In genomic region chr11:33512854-33513375, GRCm38 (mm10) we compare ENCODE assay signal across 8 mouse cellular contexts. TPM values are rescaled to one million over a fixed set of nuclear protein-coding genes. Genes with fewer than 3 reads are reported as not detected.
A peak's percentile ranks its signal among the peaks of the same experiment; 100 is the strongest.
DNase-seq lines count a peak whose midpoint lies in the region; ATAC-seq and TF ChIP-seq lines count a peak whose summit lies in the region.

No protein-coding gene starts in this region.

- TF ChIP-seq POLR2A in limb, embryonic 14.5 days (IDR thresholded peaks at IDR 0.05; ENCODE audit: borderline replicate concordance, extremely low read depth, insufficient read depth, insufficient read length), result no peak

- ATAC-seq in heart, embryonic 12.5 days (ENCODE audit: insufficient number of reproducible peaks, low FRiP score), result peak; percentile 88
- ATAC-seq in kidney, embryonic 15.5 days (replicated peaks; ENCODE audit: low FRiP score), result peak; percentile 94
- peak; percentile 87 for ATAC-seq in limb, embryonic 14.5 days (ENCODE audit: low FRiP score, low read depth)
- peak; percentile 93 for ATAC-seq in midbrain, embryonic 15.5 days (replicated peaks)
- peak; percentile 85 for ATAC-seq in stomach, embryonic 16.5 days (ENCODE audit: insufficient read depth, low FRiP score)

- H3K27ac ChIP-seq in heart, embryonic 12.5 days (ENCODE audit: poor library complexity, severe bottlenecking), result peak overlapping the region; percentile 79
- H3K27ac ChIP-seq in kidney, embryonic 15.5 days, result peak overlapping the region; percentile 87
- H3K27ac ChIP-seq in limb, embryonic 14.5 days (replicated peaks; ENCODE audit: low read depth, low read length), result peak overlapping the region; percentile 73
- H3K27ac ChIP-seq in midbrain, embryonic 15.5 days, result peak overlapping the region; percentile 91
- H3K27ac ChIP-seq in stomach, embryonic 16.5 days (ENCODE audit: low read length), result peak overlapping the region; percentile 60

- H3K4me1 ChIP-seq in heart, embryonic 12.5 days (replicated peaks), result 0 out of 2 replicates have a peak, but pooled peaks cover 2% of the 10 kb centered on the region
- H3K4me1 ChIP-seq in kidney, embryonic 15.5 days, result peaks cover 6% of the 10 kb centered on the region
- 0 out of 2 replicates have a peak, but pooled peaks cover 3% of the 10 kb centered on the region for H3K4me1 ChIP-seq in limb, embryonic 14.5 days (ENCODE audit: control insufficient read depth, insufficient read depth, low read length)
- H3K4me1 ChIP-seq in midbrain, embryonic 15.5 days, result peaks cover 11% of the 10 kb centered on the region; the same call in 1 of the 2 replicates
- H3K4me1 ChIP-seq in stomach, embryonic 16.5 days (ENCODE audit: control insufficient read depth, insufficient read depth, low read length), result 0 out of 2 replicates have a peak, but pooled peaks cover 4% of the 10 kb centered on the region

- peak overlapping the region; percentile 75 for H3K4me2 ChIP-seq in heart, embryonic 12.5 days
- peak overlapping the region; percentile 84 for H3K4me2 ChIP-seq in kidney, embryonic 15.5 days
- peak overlapping the region; percentile 69 for H3K4me2 ChIP-seq in limb, embryonic 14.5 days (replicated peaks; ENCODE audit: low read depth, low read length, severe bottlenecking)
- H3K4me2 ChIP-seq in midbrain, embryonic 15.5 days, result peak overlapping the region; percentile 70
- H3K4me2 ChIP-seq in stomach, embryonic 16.5 days (ENCODE audit: low read depth, low read length), result peak overlapping the region; percentile 89

- DNase-seq in ES-CJ7 (ENCODE audit: low read depth, low spot score), result peak; percentile 98
- peak; percentile 78 for DNase-seq in c-Kit-positive CD71-positive TER-119-negative erythroid progenitor cells, embryonic 14.5 days (ENCODE audit: low read depth)
- peak; percentile 61 for DNase-seq in fibroblast of lung, adult 2 months (ENCODE audit: low read depth)
- DNase-seq in limb, embryonic 14.5 days (ENCODE audit: low spot score), result peak; percentile 78

- peak overlapping the region; percentile 84 for H3K9ac ChIP-seq in heart, embryonic 12.5 days
- peak overlapping the region; percentile 74 for H3K9ac ChIP-seq in kidney, embryonic 15.5 days
- peak overlapping the region; percentile 84 for H3K9ac ChIP-seq in limb, embryonic 14.5 days (ENCODE audit: low read depth, low read length, severe bottlenecking)
- peak overlapping the region; percentile 90 for H3K9ac ChIP-seq in midbrain, embryonic 15.5 days
- peak overlapping the region; percentile 88 for H3K9ac ChIP-seq in stomach, embryonic 16.5 days (ENCODE audit: low read length)

- H3K27me3 ChIP-seq in heart, embryonic 12.5 days (replicated peaks), result no peaks in the 10 kb centered on the region
- H3K27me3 ChIP-seq in kidney, embryonic 15.5 days, result no peaks in the 10 kb centered on the region
- no peaks in the 10 kb centered on the region for H3K27me3 ChIP-seq in limb, embryonic 14.5 days (ENCODE audit: control insufficient read depth, insufficient read depth, low read length)
- H3K27me3 ChIP-seq in midbrain, embryonic 15.5 days (replicated peaks), result no peaks in the 10 kb centered on the region
- H3K27me3 ChIP-seq in stomach, embryonic 16.5 days (ENCODE audit: control insufficient read depth, insufficient read depth, low read length), result no peaks in the 10 kb centered on the region

- no peaks in the 10 kb centered on the region; the same call in 1 of the 2 replicates for H3K9me3 ChIP-seq in heart, embryonic 12.5 days (replicated peaks)
- no peaks in the 10 kb centered on the region for H3K9me3 ChIP-seq in kidney, embryonic 15.5 days (replicated peaks)
- H3K9me3 ChIP-seq in limb, embryonic 14.5 days (ENCODE audit: control insufficient read depth, low read length), result no peaks in the 10 kb centered on the region
- no peaks in the 10 kb centered on the region for H3K9me3 ChIP-seq in midbrain, embryonic 15.5 days
- no peaks in the 10 kb centered on the region for H3K9me3 ChIP-seq in stomach, embryonic 16.5 days (replicated peaks; ENCODE audit: control insufficient read depth, low read length)

- peak overlapping the region; percentile 66 for H3K4me3 ChIP-seq in heart, embryonic 12.5 days
- H3K4me3 ChIP-seq in kidney, embryonic 15.5 days (replicated peaks), result peak overlapping the region; percentile 88
- H3K4me3 ChIP-seq in limb, embryonic 14.5 days (replicated peaks; ENCODE audit: low read length), result peak overlapping the region; percentile 83
- peak overlapping the region; percentile 97 for H3K4me3 ChIP-seq in midbrain, embryonic 15.5 days
- H3K4me3 ChIP-seq in stomach, embryonic 16.5 days (replicated peaks; ENCODE audit: low read length), result peak overlapping the region; percentile 92

- no peaks in the 10 kb centered on the region for H3K36me3 ChIP-seq in heart, embryonic 12.5 days
- H3K36me3 ChIP-seq in kidney, embryonic 15.5 days, result no peaks in the 10 kb centered on the region
- H3K36me3 ChIP-seq in limb, embryonic 14.5 days (ENCODE audit: control insufficient read depth, insufficient read depth, low read length), result no peaks in the 10 kb centered on the region
- H3K36me3 ChIP-seq in midbrain, embryonic 15.5 days (replicated peaks), result no peaks in the 10 kb centered on the region
- H3K36me3 ChIP-seq in stomach, embryonic 16.5 days (ENCODE audit: control insufficient read depth, insufficient read depth, low read length), result no peaks in the 10 kb centered on the region

- under 1% methylated on average over 43 of the region's 43 CpGs for WGBS in heart, embryonic 12.5 days
- whole genome bisulfite sequencing in kidney, embryonic 15.5 days, result 1% methylated on average over 41 of the region's 43 CpGs
- under 1% methylated on average over 38 of the region's 43 CpGs for WGBS in limb, embryonic 14.5 days
- WGBS in midbrain, embryonic 15.5 days, result under 1% methylated on average over 43 of the region's 43 CpGs
- WGBS in stomach, embryonic 16.5 days, result under 1% methylated on average over 43 of the region's 43 CpGs

RNA-seq across cellular contexts. Expression of gene Ranbp17, which starts 0.6 kb away (rescaled TPM):
- 6.8 and 7.2 TPM in 2 replicates for polyA plus RNA-seq in heart, embryonic 12.5 days (2016; fragmentation: Nextera tagmentation; extraction: Ambion mirVana)
- polyA plus RNA-seq in kidney, embryonic 15.5 days (2015; fragmentation: Nextera tagmentation; extraction: Ambion mirVana), result 7.2 and 7.6 TPM in 2 replicates
- polyA plus RNA-seq in limb, embryonic 14.5 days (2012; rRNA removed), result 4.8 and 5.2 TPM in 2 replicates
- 6.0 and 8.0 TPM in 2 replicates for polyA plus RNA-seq in limb, embryonic 14.5 days (2014; fragmentation: Nextera tagmentation; extraction: Ambion mirVana)
- 6.3 and 6.7 TPM in 2 replicates for polyA plus RNA-seq in midbrain, embryonic 15.5 days (2015; fragmentation: Nextera tagmentation; extraction: Ambion mirVana)
- 4.1 and 4.4 TPM in 2 replicates for polyA plus RNA-seq in stomach, embryonic 16.5 days (2015; fragmentation: Nextera tagmentation; extraction: Ambion mirVana)

Comparison
In these comparisons a context has a peak if more than half of its experiments do, and no peak if none do; other contexts are left out.
1. Peak in every context shown above with its lines: DNase-seq, ATAC-seq, H3K4me3 ChIP-seq and H3K27ac ChIP-seq.